Mouse (Mus musculus): ENCODE results near the gene Wdr91. TPM values are rescaled to one million over a fixed set of nuclear protein-coding genes. Genes with fewer than 3 reads are reported as not detected.
A peak's percentile ranks its signal among the peaks of the same experiment; 100 is the strongest.

Gene Wdr91
- total and polyA plus RNA-seq, 2 experiments from 2014 or later = 14.6 to 37.3 TPM

DNA sequence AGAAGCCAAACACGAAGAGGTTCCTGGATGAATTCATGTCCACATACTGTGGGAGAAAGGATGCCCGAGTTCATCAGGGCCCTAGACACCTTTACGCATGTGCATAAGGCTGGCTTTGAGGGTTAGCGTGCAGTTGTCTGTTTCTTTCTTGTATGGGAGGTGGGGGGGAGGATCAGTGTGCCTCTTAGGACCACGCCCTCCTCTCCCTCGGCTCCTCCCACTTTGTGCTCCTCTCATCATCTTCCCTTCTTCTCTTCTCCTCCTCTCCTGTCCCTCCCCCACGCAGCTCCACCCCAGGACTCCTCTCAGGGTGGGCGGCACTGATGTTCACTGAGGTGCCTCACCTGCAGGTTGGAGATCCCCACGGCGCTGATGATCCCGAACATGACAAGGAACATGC is 37.8 kb upstream of the Wdr91 start:
- ATAC-seq (peak; percentile 74), DNase-seq (peak; percentile 29)
- Histone ChIP-seq H3K9me3 (ENCODE audit: low read length) (no peaks in the 10 kb centered on the region), H3K4me3 (ENCODE audit: low read depth, low read length) (peak overlapping the region; percentile 20), H3K36me3 (ENCODE audit: insufficient read depth) (no peaks in the 10 kb centered on the region), H3K27ac (ENCODE audit: low read depth, low read length) (no peak overlapping the region), H3K27me3 (ENCODE audit: insufficient read depth, low read length) (no peaks in the 10 kb centered on the region), H3K4me1 (ENCODE audit: insufficient read depth) (no peaks in the 10 kb centered on the region), H3K4me2 (ENCODE audit: low read depth) (peak overlapping the region; percentile 37), H3K9ac (peak overlapping the region; percentile 35)
- 20% methylated on average over 11 of the region's 11 CpGs for WGBS
- no peak for TF ChIP-seq CTCF (IDR thresholded peaks at IDR 0.05; ENCODE audit: low read depth)

DNA sequence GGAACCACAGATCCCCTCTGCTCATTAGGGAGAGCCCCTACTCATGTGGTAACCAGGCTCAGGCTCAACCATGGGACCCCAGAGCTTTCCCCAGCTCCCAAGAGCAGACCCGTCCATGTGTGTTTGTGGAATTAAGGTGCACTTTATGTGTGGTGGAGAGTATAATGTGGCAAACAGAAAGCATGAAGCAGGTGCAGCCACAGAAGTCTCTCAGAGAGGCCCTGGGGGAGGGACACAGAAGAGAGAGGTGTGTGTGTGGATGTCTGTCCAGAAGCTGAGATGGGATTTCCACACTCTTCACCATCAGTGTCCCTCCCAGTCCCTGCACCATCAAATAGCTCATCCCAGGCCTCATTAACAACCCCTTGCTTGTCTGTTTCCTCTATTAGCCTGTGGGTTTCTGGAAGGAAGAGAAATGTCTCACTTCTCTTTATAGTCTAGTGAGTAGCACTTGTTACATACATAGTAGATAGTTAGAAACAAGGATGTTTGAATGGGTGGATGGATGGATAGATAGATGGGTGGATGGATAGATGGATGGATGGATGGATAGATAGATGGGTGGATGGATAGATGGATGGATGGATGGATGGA is 35.9 kb upstream of the Wdr91 start:
- no peak for TF ChIP-seq CTCF (IDR thresholded peaks at IDR 0.05; ENCODE audit: low read depth)
- Histone ChIP-seq H3K4me2 (ENCODE audit: low read depth) (no peak overlapping the region), H3K27ac (ENCODE audit: low read depth, low read length) (no peak overlapping the region), H3K4me3 (ENCODE audit: low read depth, low read length) (no peak overlapping the region), H3K9me3 (ENCODE audit: low read length) (no peaks in the 10 kb centered on the region), H3K9ac (no peak overlapping the region), H3K27me3 (ENCODE audit: insufficient read depth, low read length) (no peaks in the 10 kb centered on the region), H3K4me1 (ENCODE audit: insufficient read depth) (no peaks in the 10 kb centered on the region), H3K36me3 (ENCODE audit: insufficient read depth) (no peaks in the 10 kb centered on the region)
- DNase-seq (no peak), ATAC-seq (no peak)
- 93% methylated on average over 1 of the region's 1 CpGs for WGBS

DNA sequence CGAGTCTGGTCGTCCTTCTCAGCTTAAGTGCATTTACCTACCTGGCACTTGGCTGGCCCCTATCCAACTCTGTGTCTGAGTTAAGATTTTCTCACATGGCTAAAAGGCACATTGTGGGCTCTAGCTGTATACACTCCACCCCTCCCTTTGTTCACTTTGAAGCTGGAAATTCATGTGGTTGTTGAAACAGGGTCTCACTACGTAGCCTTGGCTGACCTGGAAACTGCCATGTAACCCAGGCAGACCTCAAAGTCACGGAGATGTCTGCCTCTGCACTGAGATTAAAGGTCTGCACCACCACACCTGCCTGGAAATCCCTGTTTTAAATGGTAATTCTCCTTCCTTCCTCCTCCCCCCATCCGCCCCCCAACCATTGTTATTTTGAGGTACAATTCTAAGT is 32.8 kb upstream of the Wdr91 start:
- H3K27me3 ChIP-seq (ENCODE audit: insufficient read depth, low read length) = no peaks in the 10 kb centered on the region
- H3K9me3 ChIP-seq (ENCODE audit: low read length) = no peaks in the 10 kb centered on the region
- no peak for TF ChIP-seq CTCF (IDR thresholded peaks at IDR 0.05; ENCODE audit: low read depth)
- no peak overlapping the region for H3K4me3 ChIP-seq (ENCODE audit: low read depth, low read length)
- 72% methylated on average over 5 of the region's 5 CpGs for WGBS
- H3K36me3 ChIP-seq (ENCODE audit: insufficient read depth) = no peaks in the 10 kb centered on the region
- no peaks in the 10 kb centered on the region for H3K4me1 ChIP-seq (ENCODE audit: insufficient read depth)
- no peak for ATAC-seq
- DNase-seq = no peak
- H3K9ac ChIP-seq = no peak overlapping the region
- H3K4me2 ChIP-seq (ENCODE audit: low read depth) = no peak overlapping the region
- no peak overlapping the region for H3K27ac ChIP-seq (ENCODE audit: low read depth, low read length)

DNA sequence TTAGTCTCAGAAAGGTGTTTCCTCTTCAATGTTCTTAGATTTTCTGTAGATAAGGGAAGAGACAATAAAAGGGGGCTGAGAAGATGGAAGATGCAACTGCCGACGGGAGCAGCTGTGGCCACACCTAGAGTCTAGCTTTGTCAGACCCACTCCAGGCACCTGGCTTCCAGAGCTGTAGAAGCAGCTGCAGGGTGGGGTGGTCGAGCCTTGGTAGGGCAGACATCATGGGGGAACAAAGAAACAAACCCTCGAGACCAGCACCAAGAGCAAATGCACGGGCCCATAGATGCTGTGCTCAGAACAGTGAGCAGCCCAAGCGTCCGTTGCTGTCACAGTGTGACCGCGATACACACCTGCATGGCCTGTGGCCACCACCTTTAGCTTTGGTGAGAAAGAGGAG is 31.8 kb upstream of the Wdr91 start:
- Histone ChIP-seq H3K4me3 (ENCODE audit: low read depth, low read length) (no peak overlapping the region), H3K4me2 (ENCODE audit: low read depth) (no peak overlapping the region), H3K27me3 (ENCODE audit: insufficient read depth, low read length) (no peaks in the 10 kb centered on the region), H3K27ac (ENCODE audit: low read depth, low read length) (no peak overlapping the region), H3K9me3 (ENCODE audit: low read length) (no peaks in the 10 kb centered on the region), H3K9ac (no peak overlapping the region), H3K4me1 (ENCODE audit: insufficient read depth) (no peaks in the 10 kb centered on the region), H3K36me3 (ENCODE audit: insufficient read depth) (no peaks in the 10 kb centered on the region)
- 87% methylated on average over 9 of the region's 9 CpGs for WGBS
- TF ChIP-seq CTCF (IDR thresholded peaks at IDR 0.05; ENCODE audit: low read depth) = no peak
- ATAC-seq (no peak), DNase-seq (no peak)

DNA sequence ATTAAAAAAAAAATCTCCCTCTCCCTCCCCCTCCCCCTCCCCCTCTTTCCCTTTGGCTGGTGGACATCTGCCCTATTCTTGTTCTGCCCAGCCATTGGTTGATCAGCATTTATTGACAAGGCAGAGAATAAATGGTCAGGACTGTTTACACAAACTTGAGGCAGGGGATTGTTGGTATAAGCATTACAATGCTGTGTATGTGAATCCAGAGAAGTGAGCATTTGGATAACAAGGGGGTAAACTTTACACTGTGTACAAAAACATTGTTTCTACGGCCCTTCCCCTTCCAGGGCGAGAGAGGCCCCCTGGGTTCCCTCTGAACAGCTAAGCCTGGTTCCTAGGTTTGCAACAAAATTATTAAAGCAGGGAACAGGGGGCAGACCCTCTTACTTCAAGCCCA is 30.8 kb upstream of the Wdr91 start:
- no peak for ATAC-seq
- Histone ChIP-seq H3K4me3 (ENCODE audit: low read depth, low read length) (no peak overlapping the region), H3K36me3 (ENCODE audit: insufficient read depth) (no peaks in the 10 kb centered on the region), H3K27me3 (ENCODE audit: insufficient read depth, low read length) (no peaks in the 10 kb centered on the region), H3K9me3 (ENCODE audit: low read length) (no peaks in the 10 kb centered on the region), H3K9ac (no peak overlapping the region), H3K4me1 (ENCODE audit: insufficient read depth) (no peaks in the 10 kb centered on the region), H3K4me2 (ENCODE audit: low read depth) (no peak overlapping the region), H3K27ac (ENCODE audit: low read depth, low read length) (no peak overlapping the region)
- WGBS = 68% methylated on average over 2 of the region's 2 CpGs
- no peak for DNase-seq
- no peak for TF ChIP-seq CTCF (IDR thresholded peaks at IDR 0.05; ENCODE audit: low read depth)

DNA sequence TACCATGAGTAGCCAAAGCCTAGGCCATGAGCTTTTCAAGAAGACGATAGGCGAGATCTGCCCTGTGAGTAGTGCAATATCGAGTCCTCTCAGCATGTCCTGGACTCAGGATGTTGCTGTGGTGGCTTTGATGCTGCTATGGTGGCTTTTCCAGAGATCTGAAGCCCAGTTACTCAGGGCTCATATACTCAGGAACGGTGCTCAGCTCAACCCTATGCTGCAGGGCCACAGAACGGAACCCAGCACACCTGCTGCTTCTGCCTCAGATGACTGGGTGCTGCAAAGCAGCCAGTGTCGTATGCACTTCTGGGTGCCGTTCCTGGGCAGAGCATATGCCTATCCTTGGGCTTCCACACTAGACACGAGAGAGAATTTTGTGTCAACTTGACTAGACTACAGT is 28.8 kb upstream of the Wdr91 start:
- no peak for TF ChIP-seq CTCF (IDR thresholded peaks at IDR 0.05; ENCODE audit: low read depth)
- ATAC-seq = no peak

DNA sequence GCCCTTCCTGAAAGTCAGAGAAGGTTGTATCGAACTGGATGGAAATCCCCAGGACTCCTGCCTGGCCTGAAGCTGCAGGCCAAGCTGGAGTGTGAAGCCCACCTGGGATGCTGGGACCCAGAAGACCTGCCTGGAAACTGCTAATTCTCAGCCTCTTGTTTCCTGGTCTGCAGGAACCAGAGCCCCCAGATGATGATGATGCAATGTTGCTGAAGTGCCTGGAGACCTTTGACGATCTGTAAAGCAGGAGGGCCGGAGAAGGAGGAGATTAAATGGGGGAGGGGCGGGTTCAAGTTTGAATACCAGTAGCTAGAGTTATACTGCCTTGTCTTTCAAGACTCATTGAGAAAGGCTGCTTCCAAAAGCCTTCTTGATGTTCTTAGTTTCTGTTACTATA is 28.3 kb upstream of the Wdr91 start:
- Histone ChIP-seq H3K4me3 (ENCODE audit: low read depth, low read length) (no peak overlapping the region), H3K27me3 (ENCODE audit: insufficient read depth, low read length) (no peaks in the 10 kb centered on the region), H3K9me3 (ENCODE audit: low read length) (no peaks in the 10 kb centered on the region), H3K4me1 (ENCODE audit: insufficient read depth) (no peaks in the 10 kb centered on the region), H3K9ac (no peak overlapping the region), H3K36me3 (ENCODE audit: insufficient read depth) (no peaks in the 10 kb centered on the region), H3K27ac (ENCODE audit: low read depth, low read length) (no peak overlapping the region), H3K4me2 (ENCODE audit: low read depth) (no peak overlapping the region)
- ATAC-seq = no peak
- DNase-seq = no peak
- WGBS = 43% methylated on average over 4 of the region's 4 CpGs
- no peak for TF ChIP-seq CTCF (IDR thresholded peaks at IDR 0.05; ENCODE audit: low read depth)

More for the DNA sequence above, 28.8 kb upstream of the Wdr91 start:
- Histone ChIP-seq H3K4me1 (ENCODE audit: insufficient read depth) (no peaks in the 10 kb centered on the region), H3K4me2 (ENCODE audit: low read depth) (no peak overlapping the region), H3K36me3 (ENCODE audit: insufficient read depth) (no peaks in the 10 kb centered on the region), H3K9me3 (ENCODE audit: low read length) (no peaks in the 10 kb centered on the region), H3K27ac (ENCODE audit: low read depth, low read length) (no peak overlapping the region), H3K4me3 (ENCODE audit: low read depth, low read length) (no peak overlapping the region), H3K27me3 (ENCODE audit: insufficient read depth, low read length) (no peaks in the 10 kb centered on the region), H3K9ac (no peak overlapping the region)
- 92% methylated on average over 8 of the region's 8 CpGs for WGBS
- DNase-seq = no peak
